Comparison of ENCODE assay signal across 14 mouse cellular contexts in genomic region chr15:95216640-95217365, GRCm38 (mm10).
DNase-seq lines count a peak whose midpoint lies in the region; ATAC-seq lines count a peak whose summit lies in the region.
"Had no signal": no experiment of that assay in that cellular context is flagged by ENCODE, and none has a peak within 500 bp of the region (broad histone marks: within the 10 kb centered on the region; RNA-seq: fewer than 3 reads in every experiment).

No protein-coding gene starts in this region.

- H3K4me3 ChIP-seq in hindbrain, embryonic 12.5 days: no peak overlapping the region
- H3K4me3 ChIP-seq in midbrain, embryonic 16.5 days (ENCODE audit: low read depth, low read length): no peak overlapping the region
- H3K4me3 ChIP-seq: limb, embryonic 15.5 days; myocyte had no signal

- no peaks in the 10 kb centered on the region for H3K4me1 ChIP-seq in hindbrain, embryonic 12.5 days
- peaks cover 6% of the 10 kb centered on the region for H3K4me1 ChIP-seq in midbrain, embryonic 16.5 days (ENCODE audit: control insufficient read depth, insufficient read depth, low read length)

- 65% methylated on average over 12 of the region's 12 CpGs for WGBS in hindbrain, embryonic 12.5 days
- WGBS in midbrain, embryonic 16.5 days: 53% methylated on average over 12 of the region's 12 CpGs

- no peak; the same call in 1 of the 2 replicates for ATAC-seq in hindbrain, embryonic 12.5 days (ENCODE audit: low FRiP score)
- 0 out of 2 replicates have a peak, but pooled peaks have one; percentile 21 for ATAC-seq in midbrain, embryonic 16.5 days
- no peak for ATAC-seq in frontal cortex, adult (ENCODE audit: low TSS enrichment)
- ATAC-seq: CD4-positive, CD25-positive, alpha-beta regulatory T cell, adult 4 months; lung, postnatal 0 days had no signal

- no peaks in the 10 kb centered on the region for H3K27me3 ChIP-seq in hindbrain, embryonic 12.5 days
- no peaks in the 10 kb centered on the region for H3K27me3 ChIP-seq in midbrain, embryonic 16.5 days (ENCODE audit: control insufficient read depth, insufficient read depth, low read depth, low read length)
- H3K27me3 ChIP-seq: limb, embryonic 15.5 days had no signal

- no peaks in the 10 kb centered on the region for H3K9me3 ChIP-seq in hindbrain, embryonic 12.5 days (replicated peaks)
- H3K9me3 ChIP-seq in midbrain, embryonic 16.5 days (replicated peaks; ENCODE audit: control insufficient read depth, low read length, poor library complexity, severe bottlenecking): no peaks in the 10 kb centered on the region
- H3K9me3 ChIP-seq: limb, embryonic 15.5 days had no signal

- H3K36me3 ChIP-seq in hindbrain, embryonic 12.5 days: peaks cover 2% of the 10 kb centered on the region; the same call in 1 of the 2 replicates
- H3K36me3 ChIP-seq in midbrain, embryonic 16.5 days (ENCODE audit: control insufficient read depth, insufficient read depth, low read length): no peaks in the 10 kb centered on the region
- H3K36me3 ChIP-seq: limb, embryonic 15.5 days had no signal

- H3K9ac ChIP-seq in hindbrain, embryonic 12.5 days: no peak overlapping the region
- H3K9ac ChIP-seq in midbrain, embryonic 16.5 days (ENCODE audit: low read depth, low read length): no peak overlapping the region
- H3K9ac ChIP-seq: limb, embryonic 15.5 days had no signal

- DNase-seq in left cerebral cortex, postnatal 4 days: peak; percentile 18
- DNase-seq in left cerebral cortex, adult 9 months (ENCODE audit: low spot score in 2 of 2): no peak
- peak; percentile 77 for DNase-seq in cerebellum, adult 9-10 months
- no peak for DNase-seq in thymus, postnatal 25 days
- no peak for DNase-seq in adrenal gland, adult (ENCODE audit: inconsistent age in 2 of 2, low spot score in 1 of 2)
- DNase-seq: adrenal gland, adult 8-10 months had no signal

- H3K27ac ChIP-seq in hindbrain, embryonic 12.5 days: 0 out of 2 replicates have a peak overlapping the region, but pooled peaks have one; percentile 40
- peak overlapping the region; percentile 58; the same call in 1 of the 2 replicates for H3K27ac ChIP-seq in midbrain, embryonic 16.5 days (ENCODE audit: low read length)
- H3K27ac ChIP-seq: limb, embryonic 15.5 days had no signal

- intact Hi-C loops in left cerebral cortex, postnatal 4 days (cut with DNase I): loop anchor here (10.0 kb wide), 1 partner anchor 308 kb away; the partner anchor contains the start of gene Nell2

- no peak overlapping the region for H3K4me2 ChIP-seq in hindbrain, embryonic 12.5 days (replicated peaks)
- H3K4me2 ChIP-seq in midbrain, embryonic 16.5 days (ENCODE audit: low read length): no peak overlapping the region
- H3K4me2 ChIP-seq: heart, embryonic 11.5 days; limb, embryonic 15.5 days had no signal

Comparison
In these comparisons a context has a peak if more than half of its experiments do, and no peak if none do; other contexts are left out.
1. DNase-seq: peak in left cerebral cortex, postnatal 4 days (single experiment) and cerebellum, adult 9-10 months (single experiment); none in left cerebral cortex, adult 9 months (0 of 2), thymus, postnatal 25 days (single experiment) and adrenal gland, adult (0 of 2).